Mouse (Mus musculus) forebrain, embryonic 15.5 days (tissue): ENCODE measurements around the gene Ccl11. TPM values are rescaled to one million over a fixed set of nuclear protein-coding genes. Genes with fewer than 3 reads are reported as not detected.

Experiments used
- ATAC-seq: fragments of 200-750 bp; cut with Nextera tagmentation; replicated peaks from 2 replicates; pipeline ENCODE4 v1.8.0; 2017; ENCODE audit warnings: mild to moderate bottlenecking, moderate TSS enrichment, moderate library complexity
- H3K27ac ChIP-seq: fragments of 300-500 bp; sonication (generic); replicated peaks from 2 replicates; pipeline ENCODE4 v1.5.1; 2015; ENCODE audit warnings: mild to moderate bottlenecking, inconsistent platforms
- H3K27me3 ChIP-seq: fragments of 300-500 bp; sonication (generic); 2 replicates; pipeline ENCODE4 v1.6.1; 2015; ENCODE audit warnings: inconsistent platforms
- H3K36me3 ChIP-seq: fragments of 300-500 bp; sonication (generic); 2 replicates; pipeline ENCODE4 v1.6.1; 2015; ENCODE audit warnings: mild to moderate bottlenecking, inconsistent platforms
- H3K4me1 ChIP-seq: fragments of 300-500 bp; sonication (generic); 2 replicates; pipeline ENCODE4 v1.6.1; 2015; ENCODE audit warnings: inconsistent platforms
- H3K4me2 ChIP-seq: fragments of 300-500 bp; sonication (generic); replicated peaks from 2 replicates; pipeline ENCODE4 v1.6.1; 2015; ENCODE audit warnings: mild to moderate bottlenecking, inconsistent platforms
- H3K4me3 ChIP-seq: fragments of 300-500 bp; sonication (generic); 2 replicates; pipeline ENCODE4 v1.5.1; 2015; ENCODE audit warnings: mild to moderate bottlenecking, inconsistent platforms
- H3K9ac ChIP-seq: fragments of 300-500 bp; sonication (generic); replicated peaks from 2 replicates; pipeline ENCODE4 v1.6.1; 2015; ENCODE audit warnings: mild to moderate bottlenecking, inconsistent platforms
- H3K9me3 ChIP-seq: fragments of 300-500 bp; sonication (generic); 2 replicates; pipeline ENCODE4 v1.6.1; 2016; ENCODE audit warnings: inconsistent platforms
- WGBS: fragments of 180-500 bp; shearing (Covaris S2); methylation state at CpG from one replicate; pipeline ENCODE4 v1.1.7; 2015; ENCODE audit warnings: mixed read lengths; 5-methylcytosine and 5-hydroxymethylcytosine counted together
- polyA plus RNA-seq: library from polyadenylated mRNA; unstranded; fragments of >200 nt; fragmentation: Nextera tagmentation; extraction: Ambion mirVana; gene quantifications from 2 replicates; pipeline ENCODE4 v1.2.1, GENCODE M21; 2015

Gene Ccl11
- polyA plus RNA-seq, 1 experiment from 2014 or later = not detected

- Histone ChIP-seq H3K4me1 (no peaks in the 10 kb centered on the region), H3K9ac (no peak within 1 kb of the TSS), H3K4me3 (no peak within 1 kb of the TSS), H3K4me2 (no peak within 1 kb of the TSS), H3K27me3 (no peaks in the 10 kb centered on the region), H3K9me3 (no peaks in the 10 kb centered on the region), H3K36me3 (no peaks in the 10 kb centered on the region), H3K27ac (no peak within 1 kb of the TSS)
- WGBS = 72% methylated on average over 2 of the region's 2 CpGs
- no peak for ATAC-seq
These were observed 43.9 kb downstream of the Ccl11 start, which contains the start of gene Ccl12 for GRCm38 (mm10) chr11:82101529-82101928. Gene Ccl12, plus strand, starts transcription at chr11:82101845.

DNA sequence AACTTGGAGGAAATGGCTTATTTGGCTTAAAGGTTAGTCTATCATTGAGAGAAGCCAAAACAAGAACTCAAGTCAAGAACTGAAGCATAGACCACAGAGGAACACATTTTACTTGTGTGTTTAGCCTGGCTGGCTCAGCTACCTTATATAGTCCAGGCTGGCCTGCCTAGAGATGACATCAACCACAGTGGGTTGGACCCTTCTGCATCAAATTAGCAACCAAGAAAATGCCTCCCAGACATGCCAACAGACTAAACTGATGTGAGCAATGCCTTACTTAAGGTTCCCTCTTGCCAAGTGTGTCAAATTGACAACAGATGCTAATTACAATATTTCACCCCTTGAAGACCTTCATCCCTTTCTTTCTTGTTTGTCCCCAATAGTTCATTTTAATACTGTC is 52.0 kb downstream of the Ccl11 start:
- Histone ChIP-seq H3K27me3 (no peaks in the 10 kb centered on the region), H3K4me2 (no peak overlapping the region), H3K9me3 (no peaks in the 10 kb centered on the region), H3K9ac (no peak overlapping the region), H3K36me3 (no peaks in the 10 kb centered on the region), H3K4me3 (no peak overlapping the region), H3K27ac (no peak overlapping the region), H3K4me1 (no peaks in the 10 kb centered on the region)
- ATAC-seq = no peak

GRCm38 (mm10) chr11:82110372-82111248 is 53.0 kb downstream of the Ccl11 start:
- Histone ChIP-seq H3K9me3 (no peaks in the 10 kb centered on the region), H3K4me3 (no peak overlapping the region), H3K36me3 (no peaks in the 10 kb centered on the region), H3K27ac (no peak overlapping the region), H3K4me1 (no peaks in the 10 kb centered on the region), H3K27me3 (no peaks in the 10 kb centered on the region), H3K4me2 (no peak overlapping the region), H3K9ac (no peak overlapping the region)
- 47% methylated on average over 6 of the region's 6 CpGs for WGBS
- ATAC-seq = no peak

Other genes with a start within 250 kb of the Ccl11 start
- 0.19 and 0.43 TPM in 2 replicates for gene 5530401A14Rik, start 197.2 kb upstream of the Ccl11 start, polyA plus RNA-seq
- 5.5 and 5.6 TPM in 2 replicates for gene Asic2, start 89.4 kb upstream of the Ccl11 start, polyA plus RNA-seq
- gene Ccl2, start 22.3 kb upstream of the Ccl11 start, polyA plus RNA-seq = 0.17 and 0.65 TPM in 2 replicates
- gene Gm17268, start 19.3 kb upstream of the Ccl11 start, polyA plus RNA-seq = not detected in 2 replicates
- gene Ccl7, start 12.1 kb upstream of the Ccl11 start, polyA plus RNA-seq = 0.32 and 0.51 TPM in 2 replicates
- gene Ccl12, start 44.0 kb downstream of the Ccl11 start, polyA plus RNA-seq = 0.64 and 0.83 TPM in 2 replicates
- gene Ccl8, start 57.4 kb downstream of the Ccl11 start, polyA plus RNA-seq = not detected in 2 replicates
- not detected in 2 replicates for gene Ccl1, start 247.9 kb downstream of the Ccl11 start, polyA plus RNA-seq